ENCODE assay signal across 8 mouse cellular contexts in the genomic region with DNA sequence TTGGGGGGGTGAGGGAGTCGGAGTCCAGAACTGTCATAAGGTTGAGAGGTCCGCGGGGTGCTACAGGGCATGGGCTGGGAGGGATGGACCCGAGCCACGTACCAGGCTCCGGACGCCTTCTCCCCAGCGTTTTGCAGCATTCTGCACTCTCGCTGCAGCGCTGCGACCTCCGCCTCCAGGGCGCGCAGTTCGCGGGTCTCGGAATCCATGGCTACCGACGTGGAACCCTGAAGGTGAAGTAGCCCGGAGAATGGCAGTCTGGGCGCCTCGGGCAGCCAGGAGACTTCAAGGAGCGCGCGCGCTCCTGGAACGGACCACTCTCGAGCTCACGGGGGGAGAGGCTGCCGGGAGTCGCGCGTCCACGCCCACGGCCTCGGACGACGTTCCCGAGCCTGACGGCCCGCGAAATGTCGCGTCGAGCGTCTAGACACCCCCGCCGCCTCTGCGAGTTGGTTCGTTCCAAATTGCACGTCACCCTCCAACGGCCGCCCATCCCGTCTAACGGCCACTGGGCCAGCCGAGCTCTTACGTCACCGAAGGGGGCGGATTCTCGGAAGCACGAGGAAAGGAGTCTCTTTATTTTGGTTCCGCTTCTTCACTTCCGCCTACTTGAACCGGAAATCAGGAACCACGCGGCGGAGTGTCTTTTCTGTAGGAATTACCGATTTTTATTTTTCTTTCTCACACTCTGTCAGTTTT. TPM values are rescaled to one million over a fixed set of nuclear protein-coding genes. Genes with fewer than 3 reads are reported as not detected.
DNase-seq lines count a peak whose midpoint lies in the region; ATAC-seq and TF ChIP-seq lines count a peak whose summit lies in the region.

A gene (minus strand): TSS at position 305 of the 699 bp plus-strand sequence.
A gene (plus strand): TSS at position 598 of the 699 bp plus-strand sequence.

- H3K4me1 ChIP-seq in bone marrow, adult 2 months (ENCODE audit: control insufficient read depth, insufficient read depth, low read length), result no peaks in the 10 kb centered on the region; the same call in none of the 2 replicates
- H3K4me1 ChIP-seq in embryonic facial prominence, embryonic 15.5 days, result peaks cover 18% of the 10 kb centered on the region
- H3K4me1 ChIP-seq in limb, embryonic 14.5 days (ENCODE audit: control insufficient read depth, insufficient read depth, low read length), result peaks cover 11% of the 10 kb centered on the region; the same call in 1 of the 2 replicates
- H3K4me1 ChIP-seq in midbrain, postnatal 0 days (ENCODE audit: insufficient read depth, low read length), result 0 out of 2 replicates have a peak, but pooled peaks cover 4% of the 10 kb centered on the region

- no peaks in the 10 kb centered on the region for H3K9me3 ChIP-seq in embryonic facial prominence, embryonic 15.5 days (replicated peaks)
- H3K9me3 ChIP-seq in limb, embryonic 14.5 days (ENCODE audit: control insufficient read depth, low read length), result no peaks in the 10 kb centered on the region
- H3K9me3 ChIP-seq in midbrain, postnatal 0 days (ENCODE audit: low read length), result no peaks in the 10 kb centered on the region

- H3K9ac ChIP-seq in embryonic facial prominence, embryonic 15.5 days, result peak within 1 kb of the TSS; percentile 35
- H3K9ac ChIP-seq in limb, embryonic 14.5 days (ENCODE audit: low read depth, low read length, severe bottlenecking), result peak within 1 kb of the TSS; percentile 57
- H3K9ac ChIP-seq in midbrain, postnatal 0 days (replicated peaks; ENCODE audit: low read length, poor library complexity, severe bottlenecking), result peak within 1 kb of the TSS; percentile 65

- ATAC-seq in embryonic facial prominence, embryonic 15.5 days (ENCODE audit: insufficient number of reproducible peaks, low FRiP score, low TSS enrichment, low read depth), result peak; percentile 99
- peak; percentile 98 for ATAC-seq in limb, embryonic 14.5 days (ENCODE audit: low FRiP score, low read depth)
- peak; percentile 99 for ATAC-seq in midbrain, postnatal 0 days (ENCODE audit: low FRiP score)

- under 1% methylated on average over 68 of the region's 68 CpGs for WGBS in bone marrow, adult 2 months
- under 1% methylated on average over 68 of the region's 68 CpGs for WGBS in embryonic facial prominence, embryonic 15.5 days
- under 1% methylated on average over 61 of the region's 68 CpGs for WGBS in limb, embryonic 14.5 days
- under 1% methylated on average over 68 of the region's 68 CpGs for WGBS in midbrain, postnatal 0 days

- peak within 1 kb of the TSS; percentile 91 for H3K4me2 ChIP-seq in embryonic facial prominence, embryonic 15.5 days (replicated peaks)
- peak within 1 kb of the TSS; percentile 82 for H3K4me2 ChIP-seq in limb, embryonic 14.5 days (replicated peaks; ENCODE audit: low read depth, low read length, severe bottlenecking)
- H3K4me2 ChIP-seq in midbrain, postnatal 0 days (ENCODE audit: low read depth, low read length, poor library complexity, severe bottlenecking), result peak within 1 kb of the TSS; percentile 90

- H3K4me3 ChIP-seq in bone marrow, adult 2 months (replicated peaks; ENCODE audit: control insufficient read depth, low read depth, low read length), result peak within 1 kb of the TSS; percentile 93
- peak within 1 kb of the TSS; percentile 71 for H3K4me3 ChIP-seq in embryonic facial prominence, embryonic 15.5 days (replicated peaks)
- peak within 1 kb of the TSS; percentile 72 for H3K4me3 ChIP-seq in limb, embryonic 14.5 days (replicated peaks; ENCODE audit: low read length)
- peak within 1 kb of the TSS; percentile 78 for H3K4me3 ChIP-seq in midbrain, postnatal 0 days (ENCODE audit: low read depth, low read length)

- no peaks in the 10 kb centered on the region for H3K27me3 ChIP-seq in embryonic facial prominence, embryonic 15.5 days
- no peaks in the 10 kb centered on the region for H3K27me3 ChIP-seq in limb, embryonic 14.5 days (ENCODE audit: control insufficient read depth, insufficient read depth, low read length)
- no peaks in the 10 kb centered on the region for H3K27me3 ChIP-seq in midbrain, postnatal 0 days (ENCODE audit: insufficient read depth, low read length)

- peak; percentile 99 for DNase-seq in 416B (ENCODE audit: low read depth)
- DNase-seq in heart, adult 8-10 months (ENCODE audit: low spot score), result peak; percentile 99
- peak; percentile 99 for DNase-seq in kidney, adult 9 months
- DNase-seq in limb, embryonic 14.5 days (ENCODE audit: low spot score), result peak; percentile 99
- DNase-seq in midbrain, postnatal 0 days (ENCODE audit: low spot score), result peak; percentile 99
- peak; percentile 99 to 100 for DNase-seq in spleen, postnatal 14 days (ENCODE audit: low spot score in 2 of 2)

- TF ChIP-seq POLR2A in bone marrow, adult 2 months (IDR thresholded peaks at IDR 0.05; ENCODE audit: borderline replicate concordance, control insufficient read depth, low read depth, low read length), result peak; percentile 65; the same call in 1 of the 2 replicates
- no peak for TF ChIP-seq POLR2A in limb, embryonic 14.5 days (IDR thresholded peaks at IDR 0.05; ENCODE audit: borderline replicate concordance, extremely low read depth, insufficient read depth, insufficient read length)

- H3K27ac ChIP-seq in bone marrow, adult 2 months (ENCODE audit: control insufficient read depth, insufficient read depth, low read depth, low read length, poor library complexity), result peak within 1 kb of the TSS; percentile 69
- peak within 1 kb of the TSS; percentile 76; the same call in 1 of the 2 replicates for H3K27ac ChIP-seq in embryonic facial prominence, embryonic 15.5 days (replicated peaks)
- H3K27ac ChIP-seq in limb, embryonic 14.5 days (replicated peaks; ENCODE audit: low read depth, low read length), result no peak within 1 kb of the TSS
- H3K27ac ChIP-seq in midbrain, postnatal 0 days (ENCODE audit: low read depth, low read length), result 0 out of 2 replicates have a peak within 1 kb of the TSS, but pooled peaks have one; percentile 32

- H3K36me3 ChIP-seq in embryonic facial prominence, embryonic 15.5 days, result peaks cover 8% of the 10 kb centered on the region; the same call in 1 of the 2 replicates
- H3K36me3 ChIP-seq in limb, embryonic 14.5 days (ENCODE audit: control insufficient read depth, insufficient read depth, low read length), result peaks cover 7% of the 10 kb centered on the region; the same call in 1 of the 2 replicates
- H3K36me3 ChIP-seq in midbrain, postnatal 0 days (ENCODE audit: insufficient read depth, low read length), result no peaks in the 10 kb centered on the region

- TF ChIP-seq CTCF in bone marrow, adult 2 months (IDR thresholded peaks at IDR 0.05; ENCODE audit: control insufficient read depth, insufficient read depth, low read length), result no peak
- TF ChIP-seq CTCF in midbrain, postnatal 0 days (IDR thresholded peaks at IDR 0.05), result peak; percentile 41

RNA-seq across cellular contexts. Expression of the first gene that starts in this region (rescaled TPM):
- 8.5 and 9.9 TPM in 2 replicates for polyA plus RNA-seq in bone marrow, adult 2 months (2011; ENCODE audit: insufficient read depth, insufficient read length, low replicate concordance, missing spikeins)
- 19.8 and 21.4 TPM in 2 replicates for polyA plus RNA-seq in embryonic facial prominence, embryonic 15.5 days (2015; fragmentation: Nextera tagmentation; extraction: Ambion mirVana)
- 1 to 10 TPM; 2.3 to 3.0 (median 2.8) TPM for total RNA-seq in heart, adult 8-10 months (2022)
- polyA plus RNA-seq in limb, embryonic 14.5 days (2012; rRNA removed), result 5.9 and 9.8 TPM in 2 replicates
- polyA plus RNA-seq in limb, embryonic 14.5 days (2014; fragmentation: Nextera tagmentation; extraction: Ambion mirVana), result 21.8 and 22.2 TPM in 2 replicates
- total RNA-seq in midbrain, postnatal 0 days (2014; rRNA removed), result 1.3 and 9.3 TPM in 2 replicates
- polyA plus RNA-seq in midbrain, postnatal 0 days (2015; fragmentation: Nextera tagmentation; extraction: Ambion mirVana), result 6.9 and 7.1 TPM in 2 replicates

RNA-seq across cellular contexts. Expression of the second gene that starts in this region (rescaled TPM):
- 5.2 and 9.2 TPM in 2 replicates for polyA plus RNA-seq in bone marrow, adult 2 months (2011; ENCODE audit: insufficient read depth, insufficient read length, low replicate concordance, missing spikeins)
- 12.9 and 13.9 TPM in 2 replicates for polyA plus RNA-seq in embryonic facial prominence, embryonic 15.5 days (2015; fragmentation: Nextera tagmentation; extraction: Ambion mirVana)
- total RNA-seq in heart, adult 8-10 months (2022), result 10 to 100 TPM; 17.4 to 22.3 (median 21.2) TPM
- 6.6 and 9.8 TPM in 2 replicates for polyA plus RNA-seq in limb, embryonic 14.5 days (2012; rRNA removed)
- polyA plus RNA-seq in limb, embryonic 14.5 days (2014; fragmentation: Nextera tagmentation; extraction: Ambion mirVana), result 12.2 and 13.6 TPM in 2 replicates
- total RNA-seq in midbrain, postnatal 0 days (2014; rRNA removed), result 9.2 and 12.0 TPM in 2 replicates
- 10.8 TPM in 2 replicates for polyA plus RNA-seq in midbrain, postnatal 0 days (2015; fragmentation: Nextera tagmentation; extraction: Ambion mirVana)
